Mouse (Mus musculus) MEL (cell line): ENCODE results near the gene Kcnh4. TPM values are rescaled to one million over a fixed set of nuclear protein-coding genes. Genes with fewer than 3 reads are reported as not detected.

Source experiments
- DNase-seq: peaks from one replicate; pipeline ENCODE4 v3.0.0; 2011; ENCODE audit warnings: low read depth, low spot score
- H3K27ac ChIP-seq: 2 replicates; pipeline ENCODE4 v1.5.1; 2012; ENCODE audit warnings: low read depth, mild to moderate bottlenecking, control low read depth, low read length, moderate library complexity; ENCODE audit not compliant: control insufficient read depth
- H3K27me3 ChIP-seq, 2 experiments: fragments of 150-350 bp in 1 of 2; sonication (generic) in 1 of 2; 2 replicates each; pipeline ENCODE4 v1.6.1; 2012; ENCODE audit warnings: low read length in 2 of 2, mild to moderate bottlenecking in 2 of 2, improper control_type of control experiment in 1 of 2, moderate library complexity in 1 of 2; ENCODE audit not compliant: insufficient read depth in 2 of 2, control insufficient read depth in 1 of 2
- H3K36me3 ChIP-seq, 2 experiments: 2 replicates each; pipeline ENCODE4 v1.6.1; 2012 to 2014; ENCODE audit warnings: low read length in 2 of 2, improper control_type of control experiment in 1 of 2, inconsistent platforms in 1 of 2, mild to moderate bottlenecking in 1 of 2; ENCODE audit not compliant: insufficient read depth in 2 of 2, control insufficient read depth in 1 of 2
- H3K4me1 ChIP-seq, 2 experiments: fragments of 150-350 bp in 1 of 2; sonication (generic) in 1 of 2; 2 replicates each; pipeline ENCODE4 v1.6.1; 2012; ENCODE audit warnings: low read length in 2 of 2, improper control_type of control experiment in 1 of 2, mild to moderate bottlenecking in 1 of 2; ENCODE audit not compliant: insufficient read depth in 2 of 2, control insufficient read depth in 1 of 2
- H3K4me3 ChIP-seq, 2 experiments: fragments of 150-350 bp in 1 of 2; sonication (generic) in 1 of 2; 2 replicates each; pipeline ENCODE4 v1.5.1; 2012; ENCODE audit warnings: low read depth in 2 of 2, low read length in 2 of 2, mild to moderate bottlenecking in 2 of 2, moderate library complexity in 2 of 2, control low read depth in 1 of 2, improper control_type of control experiment in 1 of 2; ENCODE audit not compliant: control insufficient read depth in 1 of 2, insufficient read depth in 1 of 2
- H3K79me2 ChIP-seq: 2 replicates; pipeline ENCODE4 v1.6.1; 2012; ENCODE audit warnings: mild to moderate bottlenecking, low read length, moderate library complexity; ENCODE audit not compliant: control insufficient read depth, poor library complexity, insufficient read depth
- H3K9ac ChIP-seq: 2 replicates; pipeline ENCODE4 v1.6.1; 2012; ENCODE audit warnings: low read depth, mild to moderate bottlenecking, control low read depth, low read length, moderate library complexity; ENCODE audit not compliant: control insufficient read depth, poor library complexity, severe bottlenecking
- H3K9me3 ChIP-seq: fragments of 150-350 bp; sonication (generic); replicated peaks from 2 replicates; pipeline ENCODE4 v1.6.1; 2012; ENCODE audit warnings: mild to moderate bottlenecking, low read length, improper control_type of control experiment, moderate library complexity; ENCODE audit not compliant: insufficient read depth
- BHLHE40 ChIP-seq: IDR thresholded peaks from 2 replicates; pipeline ENCODE4 v1.6.1; 2012; ENCODE audit warnings: low read depth, mild to moderate bottlenecking, inconsistent platforms, low read length, improper control_type of control experiment, borderline replicate concordance
- CHD1 ChIP-seq: IDR thresholded peaks from 2 replicates; pipeline ENCODE4 v1.6.1; 2012; ENCODE audit warnings: low read depth, mild to moderate bottlenecking, inconsistent platforms, low read length, improper control_type of control experiment
- CTCF ChIP-seq, 3 experiments: IDR thresholded peaks in 2 of 3; conservative IDR thresholded peaks in 1 of 3; 2 replicates each; pipeline ENCODE4 v1.5.1; 2011 to 2012; ENCODE audit warnings: low read length in 3 of 3, low read depth in 2 of 3, mild to moderate bottlenecking in 2 of 3, improper control_type of control experiment in 1 of 3, inconsistent platforms in 1 of 3, mixed read lengths in 1 of 3, moderate library complexity in 1 of 3; ENCODE audit not compliant: control insufficient read depth in 1 of 3, insufficient read depth in 1 of 3, poor library complexity in 1 of 3, severe bottlenecking in 1 of 3
- E2F4 ChIP-seq: IDR thresholded peaks from 2 replicates; pipeline ENCODE4 v1.6.1; 2011; ENCODE audit warnings: low read depth, low read length, improper control_type of control experiment, borderline replicate concordance
- ELF1 ChIP-seq: IDR thresholded peaks from 2 replicates; pipeline ENCODE4 v1.6.1; 2014; ENCODE audit warnings: low read depth, mild to moderate bottlenecking, inconsistent platforms, low read length, improper control_type of control experiment, moderate library complexity
- EP300 ChIP-seq, 2 experiments: IDR thresholded peaks; 2 replicates each; pipeline ENCODE4 v1.6.1; 2011; ENCODE audit warnings: improper control_type of control experiment in 2 of 2, low read length in 2 of 2, low read depth in 1 of 2, mild to moderate bottlenecking in 1 of 2
- ETS1 ChIP-seq: IDR thresholded peaks from 2 replicates; pipeline ENCODE4 v1.6.1; 2012; ENCODE audit warnings: low read depth, mild to moderate bottlenecking, inconsistent platforms, low read length, improper control_type of control experiment, moderate library complexity
- GABPA ChIP-seq: IDR thresholded peaks from 2 replicates; pipeline ENCODE4 v1.6.1; 2012; ENCODE audit warnings: low read depth, mild to moderate bottlenecking, inconsistent platforms, low read length, improper control_type of control experiment, moderate library complexity
- HCFC1 ChIP-seq: IDR thresholded peaks from 2 replicates; pipeline ENCODE4 v1.6.1; 2012; ENCODE audit warnings: low read depth, mild to moderate bottlenecking, inconsistent platforms, low read length, improper control_type of control experiment, moderate library complexity
- KAT2A ChIP-seq: conservative IDR thresholded peaks from 2 replicates; pipeline ENCODE4 v1.6.1; 2012; ENCODE audit warnings: low read depth, low read length, improper control_type of control experiment, inconsistent platforms
- MEF2A ChIP-seq: IDR thresholded peaks from 2 replicates; pipeline ENCODE4 v1.6.1; 2014; ENCODE audit warnings: low read depth, mild to moderate bottlenecking, inconsistent platforms, low read length, improper control_type of control experiment; ENCODE audit not compliant: poor library complexity, insufficient replicate concordance, severe bottlenecking; ENCODE audit errors: extremely low read depth
- MXI1 ChIP-seq: IDR thresholded peaks from 2 replicates; pipeline ENCODE4 v1.6.1; 2011; ENCODE audit warnings: mild to moderate bottlenecking, low read depth, low read length, improper control_type of control experiment
- MYB ChIP-seq: IDR thresholded peaks from 2 replicates; pipeline ENCODE4 v1.6.1; 2011; ENCODE audit warnings: mild to moderate bottlenecking, low read depth, low read length, improper control_type of control experiment
- MYC ChIP-seq: IDR thresholded peaks from 2 replicates; pipeline ENCODE4 v1.6.1; 2011; ENCODE audit warnings: low read depth, mild to moderate bottlenecking, low read length, improper control_type of control experiment, moderate library complexity
- NELFE ChIP-seq: IDR thresholded peaks from 2 replicates; pipeline ENCODE4 v1.6.1; 2011; ENCODE audit warnings: low read depth, low read length, improper control_type of control experiment
- POLR2A ChIP-seq, 2 experiments: IDR thresholded peaks; 2 replicates each; pipeline ENCODE4 v1.6.1; 2011 to 2012; ENCODE audit warnings: low read length in 2 of 2, mild to moderate bottlenecking in 2 of 2, control low read depth in 1 of 2, improper control_type of control experiment in 1 of 2, low read depth in 1 of 2, moderate library complexity in 1 of 2; ENCODE audit not compliant: control insufficient read depth in 1 of 2, insufficient read depth in 1 of 2, poor library complexity in 1 of 2
- POLR2AphosphoS2 ChIP-seq: IDR thresholded peaks from 2 replicates; pipeline ENCODE4 v1.6.1; 2011; ENCODE audit warnings: low read length, improper control_type of control experiment
- POLR2AphosphoS5 ChIP-seq: IDR thresholded peaks from 2 replicates; pipeline ENCODE4 v1.6.1; 2012; ENCODE audit warnings: low read depth, borderline replicate concordance, mild to moderate bottlenecking, inconsistent platforms, low read length, moderate library complexity, mixed read lengths
- RAD21 ChIP-seq: IDR thresholded peaks from 2 replicates; pipeline ENCODE4 v1.6.1; 2011; ENCODE audit warnings: mild to moderate bottlenecking, low read depth, low read length, improper control_type of control experiment
- RCOR1 ChIP-seq: IDR thresholded peaks from 2 replicates; pipeline ENCODE4 v1.6.1; 2012; ENCODE audit warnings: low read depth, mild to moderate bottlenecking, inconsistent platforms, low read length, improper control_type of control experiment
- SIN3A ChIP-seq: IDR thresholded peaks from 2 replicates; pipeline ENCODE4 v1.6.1; 2012; ENCODE audit warnings: low read length, improper control_type of control experiment, inconsistent platforms
- TAL1 ChIP-seq: IDR thresholded peaks from 2 replicates; pipeline ENCODE4 v1.6.1; 2012; ENCODE audit warnings: mild to moderate bottlenecking, inconsistent platforms, low read length, moderate library complexity, mixed read lengths
- TBP ChIP-seq: IDR thresholded peaks from 2 replicates; pipeline ENCODE4 v1.8.0; 2011; ENCODE audit warnings: low read depth, low read length, improper control_type of control experiment
- UBTF ChIP-seq: IDR thresholded peaks from 2 replicates; pipeline ENCODE4 v1.6.1; 2012; ENCODE audit warnings: low read depth, mild to moderate bottlenecking, inconsistent platforms, low read length, improper control_type of control experiment, moderate library complexity, borderline replicate concordance; ENCODE audit not compliant: insufficient read depth
- USF1 ChIP-seq: IDR thresholded peaks from 2 replicates; pipeline ENCODE4 v1.6.1; 2014; ENCODE audit warnings: low read depth, mild to moderate bottlenecking, inconsistent platforms, low read length, improper control_type of control experiment, moderate library complexity
- ZKSCAN1 ChIP-seq: IDR thresholded peaks from 2 replicates; pipeline ENCODE4 v1.6.1; 2012; ENCODE audit warnings: low read depth, mild to moderate bottlenecking, inconsistent platforms, low read length, improper control_type of control experiment, moderate library complexity
- ZMIZ1 ChIP-seq: IDR thresholded peaks from 2 replicates; pipeline ENCODE4 v1.6.1; 2012; ENCODE audit warnings: low read depth, mild to moderate bottlenecking, inconsistent platforms, low read length, improper control_type of control experiment, moderate library complexity
- ZNF384 ChIP-seq: IDR thresholded peaks from 2 replicates; pipeline ENCODE4 v1.6.1; 2012; ENCODE audit warnings: low read depth, mild to moderate bottlenecking, inconsistent platforms, low read length, improper control_type of control experiment
- polyA plus RNA-seq, 2 experiments: library from polyadenylated mRNA; stranded (reverse) in 1 of 2; unstranded in 1 of 2; fragments of >175 nt in 1 of 2; fragments of >200 nt in 1 of 2; gene quantifications; 2 replicates each; pipeline versions ENCODE4 v1.2.1 to v1.2.4; 2012; ENCODE audit warnings: low replicate concordance in 2 of 2, low read depth in 1 of 2; ENCODE audit not compliant: insufficient read length in 2 of 2, insufficient read depth in 1 of 2, missing spikeins in 1 of 2
- total RNA-seq: library from RNA; depleted of rRNA; stranded (reverse); fragments of 300-350 nt; gene quantifications from 2 replicates; pipeline ENCODE4 v1.2.3, GENCODE M21; 2012

The Kcnh4 gene
- total and polyA plus RNA-seq, 3 experiments, result 0.04 to 0.08 TPM; not detected in 1

GRCm38 (mm10) chr11:100722493-100723028, 37.2 kb downstream of the Kcnh4 start:
- TF ChIP-seq ZNF384 (no peak), ZMIZ1 (no peak), POLR2A (IDR thresholded peaks at IDR 0.05; ENCODE audit: control insufficient read depth in 1 of 2, insufficient read depth in 1 of 2, low read depth in 1 of 2, low read length in 2 of 2, poor library complexity in 1 of 2) (no peak), USF1 (0 out of 2 replicates have a peak, but pooled peaks have one; percentile 23)
- Histone ChIP-seq H3K9ac (peak overlapping the region; percentile 32), H3K27ac (peak overlapping the region; percentile 87), H3K27me3 (no peaks in the 10 kb centered on the region), H3K36me3 (peaks cover 18 to 62% of the 10 kb centered on the region in 2 experiments), H3K9me3 (no peaks in the 10 kb centered on the region), H3K4me1 (peaks cover 42 to 55% of the 10 kb centered on the region in 2 experiments), H3K79me2 (peaks cover 57% of the 10 kb centered on the region), H3K4me3 (no peak overlapping the region)
- DNase-seq, result no peak

DNA sequence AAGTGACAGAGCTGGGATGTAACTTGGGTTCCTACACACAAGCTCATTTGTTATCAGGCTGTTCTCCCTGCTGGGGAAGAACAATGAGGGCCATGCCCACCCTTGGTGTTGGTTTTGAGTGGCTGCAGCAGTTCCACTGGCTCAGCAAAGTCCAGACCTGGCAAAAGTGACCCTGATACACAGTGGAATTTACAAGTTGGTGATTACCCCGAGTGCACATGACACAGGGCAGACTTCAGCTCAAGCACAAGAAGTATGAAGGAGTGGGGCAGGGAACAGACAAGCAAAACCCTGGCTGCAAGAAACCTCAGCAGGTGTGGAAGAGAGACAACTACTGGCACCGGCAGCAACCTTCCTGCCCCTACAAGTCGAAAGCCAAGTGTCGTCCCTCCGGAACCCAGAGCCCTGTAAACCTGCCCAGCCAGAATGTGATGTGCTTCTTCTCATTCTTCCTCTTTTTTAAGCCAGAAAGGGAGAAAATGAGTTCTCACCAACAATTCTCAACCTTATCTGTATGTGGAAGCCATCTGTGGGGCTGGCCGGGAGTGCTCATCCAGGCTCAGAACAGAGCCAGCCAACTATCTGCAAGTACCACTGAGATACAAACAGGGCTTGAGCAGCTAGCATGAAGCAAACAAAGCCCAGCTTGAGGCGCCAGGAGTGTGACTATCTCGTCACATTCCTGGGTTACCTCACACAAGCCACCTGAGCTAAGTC, 37.8 kb downstream of the Kcnh4 start:
- Histone ChIP-seq H3K4me1 (peaks cover 42 to 51% of the 10 kb centered on the region in 2 experiments), H3K9ac (peak overlapping the region; percentile 32), H3K27me3 (no peaks in the 10 kb centered on the region), H3K9me3 (no peaks in the 10 kb centered on the region), H3K4me3 (peak overlapping the region; percentile 6 to 18; a peak in 3 of 4 replicates), H3K79me2 (peaks cover 52% of the 10 kb centered on the region), H3K27ac (peak overlapping the region; percentile 87), H3K36me3 (peaks cover 19 to 58% of the 10 kb centered on the region in 2 experiments)
- DNase-seq, result peak; percentile 98
- TF ChIP-seq MEF2A (no peak), MXI1 (peak; percentile 82), POLR2AphosphoS5 (no peak), KAT2A (peak; percentile 27; the same call in 1 of the 2 replicates), E2F4 (no peak), BHLHE40 (peak; percentile 54; the same call in 1 of the 2 replicates), TBP (peak; percentile 90), MYB (peak; percentile 30; the same call in 1 of the 2 replicates), MYC (peak; percentile 79), EP300 (IDR thresholded peaks at IDR 0.05; ENCODE audit: low read depth in 1 of 2, low read length in 2 of 2) (peak; percentile 85 to 87), CHD1 (no peak), GABPA (no peak), UBTF (peak; percentile 95; the same call in 1 of the 2 replicates), RCOR1 (peak; percentile 77), ETS1 (peak; percentile 99), ELF1 (peak; percentile 59), RAD21 (no peak), NELFE (peak; percentile 32; the same call in 1 of the 2 replicates), HCFC1 (peak; percentile 66; the same call in 1 of the 2 replicates), TAL1 (peak; percentile 93), POLR2AphosphoS2 (no peak; the same call in 1 of the 2 replicates), ZKSCAN1 (no peak), CTCF (IDR thresholded peaks at IDR 0.05 in 2 of 3, conservative IDR thresholded peaks at IDR 0.05 in 1 of 3; ENCODE audit: control insufficient read depth in 1 of 3, insufficient read depth in 1 of 3, low read depth in 2 of 3, low read length in 3 of 3, poor library complexity in 1 of 3, severe bottlenecking in 1 of 3) (no peak), SIN3A (peak; percentile 92), POLR2A (IDR thresholded peaks at IDR 0.05; ENCODE audit: control insufficient read depth in 1 of 2, insufficient read depth in 1 of 2, low read depth in 1 of 2, low read length in 2 of 2, poor library complexity in 1 of 2) (no peak)
